Mouse (Mus musculus) A20 (cell line): Measurements from ENCODE around the gene Krt16.
"Not testable (repeated sequence)": the region's sequence is repeated elsewhere in the genome, so short reads cannot be mapped to it uniquely, and the experiment has no call there.

Source experiments
- DNase-seq: peaks from one replicate; pipeline ENCODE4 v3.0.0-alpha.2; 2011; ENCODE audit warnings: low read depth, low spot score

The Krt16 gene

GRCm38 (mm10) chr11:100257967-100258366 is 9.3 kb upstream of the Krt16 start:
- DNase-seq = no peak

GRCm38 (mm10) chr11:100255514-100255913 is 6.8 kb upstream of the Krt16 start:
- DNase-seq = no peak

DNA sequence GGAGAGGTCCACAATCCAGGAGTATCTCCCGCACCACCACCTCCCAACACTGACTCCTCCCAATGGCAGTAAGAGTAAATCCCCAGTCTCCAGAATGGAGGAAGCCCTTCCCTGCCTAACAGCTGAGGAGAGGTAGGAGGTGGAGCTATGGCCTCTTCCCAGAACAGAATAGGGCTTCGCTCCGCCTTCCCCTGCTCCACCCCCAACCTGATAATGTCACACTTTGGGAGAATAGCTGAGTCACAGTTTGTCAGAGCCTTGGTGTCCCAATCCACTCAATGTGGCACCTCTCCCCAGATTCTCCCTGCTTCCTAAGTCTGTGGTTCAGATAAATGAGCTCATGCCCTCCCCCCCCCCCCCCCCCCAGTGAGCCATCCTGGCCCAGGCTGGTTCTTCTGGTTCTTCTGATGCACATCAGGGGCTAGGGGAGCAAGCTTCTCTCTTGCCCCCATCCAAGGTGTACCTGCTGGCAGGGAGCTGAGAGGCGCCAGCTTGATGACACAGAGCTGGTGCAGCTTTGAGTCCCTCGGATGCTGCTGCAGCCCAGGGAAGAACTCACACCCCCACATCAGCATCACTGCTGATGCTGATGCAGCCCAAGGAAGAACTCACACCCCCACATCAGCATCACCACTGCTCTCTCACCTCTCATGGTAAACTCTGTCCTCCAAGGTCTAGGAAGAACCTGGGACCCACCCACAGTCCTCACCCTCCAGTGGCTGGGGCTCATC is 5.8 kb upstream of the Krt16 start:
- no peak for DNase-seq

DNA sequence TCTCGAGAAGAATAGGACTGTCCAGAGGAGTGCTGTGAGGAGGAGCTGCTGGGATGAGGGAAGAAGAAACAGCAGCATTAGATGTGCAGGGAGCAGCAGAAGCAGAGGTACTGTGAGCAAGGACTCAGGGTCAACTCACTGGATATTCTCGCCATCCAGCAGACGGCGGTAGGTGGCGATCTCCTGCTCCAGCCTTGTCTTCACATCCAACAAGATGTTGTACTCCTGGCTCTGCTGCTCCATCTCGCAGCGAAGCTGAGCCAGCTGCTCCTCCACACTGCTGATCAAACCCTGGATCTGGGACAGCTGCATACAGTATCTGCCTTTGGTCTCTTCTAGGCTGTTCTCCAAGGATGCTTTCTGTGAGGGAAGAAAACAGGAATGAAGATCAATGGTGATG is 2.2 kb downstream of the Krt16 start:
- DNase-seq = not testable (repeated sequence)

DNA sequence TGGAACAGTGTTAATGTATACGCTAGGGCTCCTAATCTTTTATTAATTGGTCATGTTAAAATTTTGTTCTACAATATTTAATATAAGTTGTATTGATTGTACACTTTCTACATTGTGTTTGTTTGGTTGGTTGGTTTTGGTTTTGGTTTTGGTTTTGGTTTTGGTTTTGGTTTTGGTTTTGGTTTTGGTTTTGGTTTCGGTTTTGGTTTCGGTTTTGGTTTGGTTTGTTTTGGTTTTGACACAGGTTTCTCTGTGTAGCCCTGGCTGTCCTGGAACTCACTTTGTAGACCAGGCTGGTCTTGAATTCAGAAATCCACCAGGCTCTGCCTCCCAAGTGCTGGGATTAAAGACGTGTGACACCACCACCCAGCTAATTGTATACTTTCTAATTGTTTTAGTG is 8.4 kb downstream of the Krt16 start:
- not testable (repeated sequence) for DNase-seq

DNA sequence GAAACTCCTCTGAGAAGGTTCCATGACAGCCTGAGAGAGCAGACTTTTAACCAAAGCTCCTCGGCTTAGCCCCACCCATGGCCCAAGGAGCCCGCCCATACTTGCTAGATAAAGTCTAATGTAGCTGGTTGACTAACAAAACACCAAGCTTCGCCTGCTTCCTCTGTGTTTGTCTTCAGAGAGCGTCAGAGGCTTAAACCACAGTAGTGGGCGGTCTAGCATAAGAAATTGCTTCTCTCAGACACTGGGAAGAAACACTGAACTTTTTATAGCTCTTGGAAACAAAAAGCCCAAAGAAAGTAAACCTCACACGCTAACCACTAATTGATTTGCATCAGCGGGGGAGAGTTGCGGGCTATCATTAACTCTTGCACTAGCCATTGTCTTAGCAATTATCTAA is 27.0 kb downstream of the Krt16 start:
- no peak for DNase-seq

- DNase-seq = no peak
Observed at GRCm38 (mm10) chr11:100219304-100219703, 29.4 kb downstream of the Krt16 start.

GRCm38 (mm10) chr11:100208542-100208941 is 40.2 kb downstream of the Krt16 start:
- no peak for DNase-seq

DNA sequence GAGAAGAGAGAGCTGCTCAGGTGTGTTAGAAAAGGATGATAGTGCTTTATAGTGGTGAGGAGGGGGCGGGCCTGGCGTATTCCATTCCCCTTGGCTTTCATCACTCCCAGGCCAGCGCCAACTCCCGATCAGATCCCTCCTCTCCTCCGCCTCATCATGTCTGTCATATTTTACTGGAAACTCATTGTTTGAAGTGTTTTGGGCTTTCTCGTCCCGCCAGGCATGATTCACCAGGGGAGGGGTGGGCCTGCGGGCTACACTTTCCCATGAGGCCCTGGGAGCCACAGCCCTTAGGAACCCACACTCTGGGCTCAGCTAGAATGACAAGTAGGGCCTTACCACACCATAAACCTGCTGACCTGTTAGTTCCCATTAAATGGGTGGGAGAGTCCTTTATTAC is 41.2 kb downstream of the Krt16 start, which contains the start of gene Krt14:
Krt14 (minus strand) TSS at position 51 of the 400 bp plus-strand sequence.
- DNase-seq = no peak

DNA sequence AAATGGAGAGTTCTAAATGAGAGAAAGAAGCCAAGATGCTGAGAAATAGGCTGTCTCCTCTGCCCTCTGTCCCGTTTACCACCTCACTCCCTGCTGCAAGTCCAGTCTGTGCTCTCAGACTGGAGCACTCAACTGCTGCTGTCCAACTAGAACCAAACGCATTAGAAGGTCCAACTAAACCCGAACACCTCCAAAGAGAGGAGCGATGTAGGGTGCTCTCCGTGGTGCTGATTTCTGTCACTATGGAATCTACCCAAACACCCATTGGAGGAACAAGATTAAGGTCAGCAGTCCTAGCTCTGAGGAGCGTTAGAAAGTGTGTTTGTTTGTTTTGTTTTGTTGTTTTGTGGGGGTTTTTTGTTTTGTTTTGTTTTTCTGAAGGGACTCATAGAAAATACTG is 45.3 kb downstream of the Krt16 start:
- peak; percentile 21 for DNase-seq

- no peak for DNase-seq
Observed at GRCm38 (mm10) chr11:100202906-100203305, 45.8 kb downstream of the Krt16 start.

GRCm38 (mm10) chr11:100200104-100200820 is 48.4 kb downstream of the Krt16 start:
- DNase-seq = peak; percentile 48

DNA sequence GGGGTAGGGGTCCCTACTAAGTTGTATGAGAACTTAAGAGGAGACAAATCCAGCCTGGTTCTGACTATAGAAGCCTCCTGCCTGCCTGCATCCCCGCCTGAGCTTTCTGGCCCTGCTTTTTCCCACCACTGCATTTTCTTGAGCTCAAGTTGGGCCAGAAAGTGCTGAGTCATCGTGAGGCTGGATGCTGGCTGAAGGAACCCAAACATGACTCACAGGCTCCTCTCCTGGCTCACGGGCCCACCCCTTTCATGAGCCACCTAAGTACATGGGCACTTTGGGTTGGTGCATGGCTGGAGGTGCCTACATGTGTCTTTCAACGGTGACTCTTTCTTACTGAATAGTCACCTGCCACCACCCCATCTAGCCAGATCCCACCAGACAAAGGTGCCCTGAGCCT is 50.0 kb downstream of the Krt16 start:
- no peak for DNase-seq
